Mouse (Mus musculus) intestine, embryonic 14.5 days (tissue): ENCODE data around the gene Drd1. TPM values are rescaled to one million over a fixed set of nuclear protein-coding genes. Genes with fewer than 3 reads are reported as not detected.

Experiments used
- ATAC-seq: fragments of 200-750 bp; cut with Nextera tagmentation; replicated peaks from 2 replicates; pipeline ENCODE4 v1.8.0; 2017; ENCODE audit warnings: low read depth, moderate number of reproducible peaks, moderate TSS enrichment, moderate library complexity; ENCODE audit not compliant: low FRiP score, low TSS enrichment
- DNase-seq: peaks from one replicate; pipeline ENCODE4 v3.0.0-alpha.2; 2018; ENCODE audit warnings: low spot score
- H3K27ac ChIP-seq: fragments of 300-500 bp; sonication (generic); 2 replicates; pipeline ENCODE4 v1.5.1; 2014; ENCODE audit warnings: low read depth, mild to moderate bottlenecking, control low read depth
- H3K27me3 ChIP-seq: fragments of 300-500 bp; sonication (generic); replicated peaks from 2 replicates; pipeline ENCODE4 v1.6.1; 2014; ENCODE audit warnings: low read length, control low read depth; ENCODE audit not compliant: control insufficient read depth, insufficient read depth
- H3K36me3 ChIP-seq: fragments of 300-500 bp; sonication (generic); 2 replicates; pipeline ENCODE4 v1.6.1; 2014; ENCODE audit warnings: low read length, control low read depth; ENCODE audit not compliant: control insufficient read depth, insufficient read depth
- H3K4me1 ChIP-seq: fragments of 300-500 bp; sonication (generic); replicated peaks from 2 replicates; pipeline ENCODE4 v1.6.1; 2014; ENCODE audit warnings: low read length, control low read depth, mixed read lengths; ENCODE audit not compliant: control insufficient read depth, insufficient read depth
- H3K4me2 ChIP-seq: fragments of 300-500 bp; sonication (generic); 2 replicates; pipeline ENCODE4 v1.6.1; 2014; ENCODE audit warnings: low read length
- H3K4me3 ChIP-seq: fragments of 300-500 bp; sonication (generic); 2 replicates; pipeline ENCODE4 v1.5.1; 2014; ENCODE audit warnings: low read depth, low read length, control low read depth, mixed read lengths
- H3K9ac ChIP-seq: fragments of 300-500 bp; sonication (generic); 2 replicates; pipeline ENCODE4 v1.6.1; 2014; ENCODE audit warnings: mild to moderate bottlenecking, low read length
- H3K9me3 ChIP-seq: fragments of 300-500 bp; sonication (generic); 2 replicates; pipeline ENCODE4 v1.6.1; 2016; ENCODE audit warnings: low read length, control low read depth; ENCODE audit not compliant: control insufficient read depth
- WGBS: fragments of 180-500 bp; shearing (Covaris S2); extraction: QIAGEN DNeasy Blood & Tissue Kit; methylation state at CpG from one replicate; pipeline ENCODE4 v1.1.7; 2014; 5-methylcytosine and 5-hydroxymethylcytosine counted together
- polyA plus RNA-seq: library from polyadenylated mRNA; unstranded; fragments of >200 nt; fragmentation: Nextera tagmentation; extraction: Ambion mirVana; gene quantifications from 2 replicates; pipeline ENCODE4 v1.2.1, GENCODE M21; 2014

The Drd1 gene
- 0.05 and 0.55 TPM in 2 replicates for polyA plus RNA-seq

DNA sequence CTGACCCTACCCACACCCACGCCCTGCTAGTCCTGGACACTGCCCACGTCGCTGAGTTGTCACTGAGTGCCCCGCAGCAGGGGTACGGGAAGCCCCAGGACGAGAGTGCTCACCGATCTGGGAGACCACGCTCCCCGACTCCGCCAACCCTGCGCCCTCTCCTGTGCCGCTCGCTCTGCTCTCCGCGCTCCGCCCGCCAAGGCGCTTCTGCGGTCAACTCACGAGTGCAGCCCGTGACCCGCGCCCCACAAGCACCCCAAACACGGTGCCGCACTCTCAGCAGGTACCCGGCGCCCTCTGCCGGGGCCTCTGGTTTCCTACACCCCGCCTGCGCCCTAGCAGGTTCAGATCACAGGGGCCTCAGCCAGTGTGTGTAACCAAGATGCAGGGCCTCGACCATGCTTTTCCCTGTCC, at the start of gene Drd1:
Gene Drd1, minus strand, starts transcription at position 258 of the 414 bp plus-strand sequence.
- Histone ChIP-seq H3K4me1 (0 out of 2 replicates have a peak, but pooled peaks cover 2% of the 10 kb centered on the region), H3K9ac (0 out of 2 replicates have a peak within 1 kb of the TSS, but pooled peaks have one; percentile 16), H3K9me3 (no peaks in the 10 kb centered on the region), H3K4me2 (peak within 1 kb of the TSS; percentile 90), H3K4me3 (peak within 1 kb of the TSS; percentile 40), H3K27me3 (peaks cover 39% of the 10 kb centered on the region), H3K27ac (no peak within 1 kb of the TSS), H3K36me3 (no peaks in the 10 kb centered on the region)
- under 1% methylated on average over 31 of the region's 31 CpGs for WGBS
- DNase-seq (peak; percentile 87), ATAC-seq (peak; percentile 71)

DNA sequence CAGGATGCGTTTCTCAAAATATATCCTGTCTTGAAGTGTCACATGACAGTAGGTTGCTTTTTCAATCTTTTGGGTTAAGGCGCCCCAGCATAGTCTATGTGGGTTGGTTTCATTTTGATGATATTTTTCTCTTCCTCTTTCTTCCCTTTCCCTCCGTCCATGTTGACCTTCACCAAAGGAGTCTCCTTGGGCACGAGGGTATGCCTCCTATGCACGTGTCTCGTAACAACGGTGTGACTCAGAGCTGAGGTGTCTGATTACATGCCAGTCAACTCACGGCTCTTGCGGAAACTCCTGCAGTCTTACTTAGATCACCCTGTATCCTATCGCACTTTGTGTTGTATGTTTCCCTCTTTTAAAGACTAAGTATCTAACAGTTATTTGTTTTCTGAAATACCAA, 48.4 kb upstream of the Drd1 start:
- Histone ChIP-seq H3K36me3 (peaks cover 44% of the 10 kb centered on the region), H3K9ac (no peak overlapping the region), H3K27me3 (no peaks in the 10 kb centered on the region), H3K27ac (no peak overlapping the region), H3K4me2 (no peak overlapping the region), H3K4me1 (no peaks in the 10 kb centered on the region), H3K9me3 (no peaks in the 10 kb centered on the region), H3K4me3 (no peak overlapping the region)
- 83% methylated on average over 10 of the region's 10 CpGs for WGBS
- ATAC-seq, result no peak
- no peak for DNase-seq

DNA sequence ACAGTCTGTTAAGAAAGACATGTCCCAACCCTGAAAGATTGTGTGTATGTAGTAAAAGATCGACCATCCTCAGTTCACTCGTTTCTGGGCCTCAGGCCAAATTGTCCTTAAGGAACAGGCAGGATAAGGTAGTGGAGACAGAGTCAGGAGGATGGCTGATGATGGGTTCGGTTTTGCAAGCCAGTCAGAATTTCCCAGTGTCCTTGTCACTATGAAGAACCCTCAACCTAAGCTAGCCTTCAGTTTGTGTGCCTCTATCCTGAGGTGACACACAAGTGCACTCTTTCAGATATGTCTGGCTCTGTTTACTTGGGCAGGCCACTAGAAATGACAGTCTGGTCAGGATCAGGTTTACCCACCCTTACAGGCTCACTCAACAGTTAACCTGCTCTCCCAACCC, 47.8 kb upstream of the Drd1 start:
- ATAC-seq (no peak), DNase-seq (no peak)
- WGBS, result 74% methylated on average over 3 of the region's 3 CpGs
- no peaks in the 10 kb centered on the region for H3K4me1 ChIP-seq
- H3K4me3 ChIP-seq, result no peak overlapping the region
- no peaks in the 10 kb centered on the region for H3K27me3 ChIP-seq
- no peak overlapping the region for H3K4me2 ChIP-seq
- H3K27ac ChIP-seq, result no peak overlapping the region
- H3K9me3 ChIP-seq, result no peaks in the 10 kb centered on the region
- H3K36me3 ChIP-seq, result peaks cover 45% of the 10 kb centered on the region
- H3K9ac ChIP-seq, result no peak overlapping the region

DNA sequence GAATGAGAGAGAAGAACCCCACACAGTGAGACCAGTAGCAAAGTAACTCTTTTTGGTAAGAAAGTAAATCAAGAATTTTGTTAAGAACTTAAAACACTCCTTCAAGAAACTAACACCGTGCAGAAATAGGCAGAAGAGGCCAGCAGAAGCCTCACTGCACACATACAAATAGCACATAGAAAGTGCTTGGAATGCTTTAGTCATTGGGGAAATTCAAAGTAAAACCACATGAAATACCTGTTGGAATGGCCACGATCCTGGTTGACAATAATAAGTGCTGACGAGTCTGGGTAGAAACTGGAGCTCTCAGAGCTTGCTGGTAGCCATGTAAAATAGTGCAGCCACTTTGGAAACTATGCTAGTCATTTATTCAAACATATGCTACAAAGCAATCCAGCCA, 46.6 kb upstream of the Drd1 start:
- no peak overlapping the region for H3K27ac ChIP-seq
- no peaks in the 10 kb centered on the region for H3K9me3 ChIP-seq
- DNase-seq (no peak), ATAC-seq (no peak)
- H3K9ac ChIP-seq, result no peak overlapping the region
- H3K36me3 ChIP-seq, result peaks cover 48% of the 10 kb centered on the region
- no peak overlapping the region for H3K4me2 ChIP-seq
- 98% methylated on average over 3 of the region's 3 CpGs for WGBS
- no peaks in the 10 kb centered on the region for H3K4me1 ChIP-seq
- H3K4me3 ChIP-seq, result no peak overlapping the region
- H3K27me3 ChIP-seq, result no peaks in the 10 kb centered on the region

DNA sequence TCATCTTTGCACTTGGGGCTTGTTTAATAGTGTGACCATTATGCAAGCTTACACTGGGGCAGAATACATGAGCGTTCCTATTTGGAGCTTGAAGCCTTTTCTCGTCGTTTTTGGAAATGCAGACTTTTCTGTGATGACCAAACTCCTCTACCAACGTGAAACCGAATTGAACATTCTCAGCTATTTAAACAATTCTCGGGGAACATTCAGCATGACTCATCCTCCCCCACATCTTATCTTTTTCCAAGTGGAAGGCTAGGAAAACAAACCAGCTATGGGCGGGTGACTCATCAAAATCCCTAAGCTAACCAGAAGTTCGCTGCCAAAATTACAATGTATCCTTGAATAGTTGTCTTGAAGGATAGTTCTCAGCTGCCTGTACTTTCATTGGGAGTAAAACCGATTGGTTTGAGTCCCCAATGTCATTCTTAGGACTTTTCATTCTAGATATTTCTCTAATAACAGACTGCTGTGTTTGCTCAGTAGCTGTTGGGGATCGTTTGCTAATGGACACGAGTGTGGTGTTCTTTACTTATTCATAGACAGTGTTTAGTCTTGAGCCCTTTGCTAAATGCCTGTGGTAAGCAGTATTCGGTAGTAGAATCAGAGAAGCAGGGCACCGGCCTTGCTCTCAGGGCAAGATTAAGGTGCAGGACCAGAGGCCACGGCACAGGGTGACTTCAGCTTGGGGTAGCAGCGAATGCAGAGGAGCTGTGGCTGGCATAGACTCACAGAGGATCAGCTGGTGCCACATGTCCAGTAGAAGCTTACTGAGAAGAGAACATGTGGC, 45.7 kb upstream of the Drd1 start:
- Histone ChIP-seq H3K4me3 (no peak overlapping the region), H3K27ac (no peak overlapping the region), H3K4me1 (no peaks in the 10 kb centered on the region), H3K36me3 (peaks cover 48% of the 10 kb centered on the region), H3K27me3 (no peaks in the 10 kb centered on the region), H3K9ac (no peak overlapping the region), H3K9me3 (no peaks in the 10 kb centered on the region), H3K4me2 (no peak overlapping the region)
- ATAC-seq (no peak), DNase-seq (no peak)
- WGBS, result 76% methylated on average over 15 of the region's 15 CpGs

DNA sequence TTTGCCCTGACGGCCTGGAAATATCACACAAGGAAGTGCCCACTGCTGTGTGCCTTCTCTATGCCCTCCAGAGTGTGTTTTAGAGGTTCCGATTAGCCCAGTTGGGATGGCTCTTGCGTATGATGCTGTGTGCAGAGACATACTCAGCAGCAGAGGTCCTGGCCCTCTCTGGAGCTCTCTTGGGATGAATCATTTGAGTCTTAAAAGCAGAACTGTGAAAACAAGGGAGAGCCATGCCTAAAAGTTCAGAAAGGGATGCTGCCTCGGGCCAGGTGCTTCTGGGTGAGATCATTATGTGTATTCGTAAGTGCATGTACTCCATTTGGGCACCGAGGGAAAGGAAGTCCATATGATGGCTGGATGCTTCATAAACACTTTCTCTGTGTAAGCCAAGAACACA, 42.3 kb upstream of the Drd1 start:
- peaks cover 61% of the 10 kb centered on the region for H3K36me3 ChIP-seq
- WGBS, result 92% methylated on average over 6 of the region's 6 CpGs

DNA sequence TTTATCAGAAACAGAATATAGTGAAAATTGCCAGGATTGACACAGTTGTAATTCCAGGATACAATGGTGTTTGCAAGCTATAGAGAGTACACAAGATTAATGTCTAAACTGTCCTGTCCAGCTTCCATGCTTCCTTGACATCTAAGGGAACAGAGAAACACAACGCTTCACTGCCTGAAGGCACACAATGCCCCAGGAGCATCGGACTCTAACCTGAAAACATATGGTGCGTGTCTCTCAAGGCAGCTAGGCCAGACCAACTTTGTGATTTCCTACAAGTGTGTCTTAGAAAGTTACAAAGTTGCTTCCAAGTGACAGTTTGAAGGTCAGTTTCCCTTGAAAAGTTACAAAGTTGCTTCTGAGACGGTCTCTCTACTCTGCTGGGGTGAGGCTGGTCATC, 41.7 kb upstream of the Drd1 start:
- Histone ChIP-seq H3K9ac (no peak overlapping the region), H3K4me2 (no peak overlapping the region), H3K9me3 (no peaks in the 10 kb centered on the region), H3K27ac (no peak overlapping the region), H3K4me1 (no peaks in the 10 kb centered on the region), H3K27me3 (no peaks in the 10 kb centered on the region), H3K4me3 (no peak overlapping the region), H3K36me3 (peaks cover 67% of the 10 kb centered on the region)
- DNase-seq (no peak), ATAC-seq (no peak)
- WGBS, result 95% methylated on average over 4 of the region's 4 CpGs

More for the DNA sequence above, 42.3 kb upstream of the Drd1 start:
- H3K27ac ChIP-seq, result no peak overlapping the region
- no peak for ATAC-seq
- DNase-seq, result no peak
- no peak overlapping the region for H3K4me3 ChIP-seq
- no peaks in the 10 kb centered on the region for H3K4me1 ChIP-seq
- H3K27me3 ChIP-seq, result no peaks in the 10 kb centered on the region
- no peaks in the 10 kb centered on the region for H3K9me3 ChIP-seq
- H3K4me2 ChIP-seq, result no peak overlapping the region
- H3K9ac ChIP-seq, result no peak overlapping the region

DNA sequence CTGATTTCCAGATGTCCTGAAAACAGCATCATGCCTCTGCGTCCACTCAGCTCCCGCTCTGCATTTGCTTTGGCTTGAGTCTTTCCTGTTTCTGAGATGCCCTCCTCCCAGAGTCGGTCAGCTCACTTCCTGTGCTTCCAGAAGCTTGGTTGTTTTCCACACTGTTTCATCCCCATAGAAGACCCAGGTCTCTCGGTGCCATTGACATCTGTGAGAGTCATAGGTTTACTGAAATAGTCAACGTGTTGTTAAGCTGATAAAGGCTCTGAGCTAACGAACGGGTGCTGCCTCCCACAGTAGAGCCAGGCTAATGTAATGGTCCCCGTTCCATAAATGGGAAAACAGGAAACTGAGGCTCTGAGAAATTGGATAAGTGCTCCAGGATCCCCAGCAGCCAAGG, 40.2 kb upstream of the Drd1 start:
- Histone ChIP-seq H3K27me3 (no peaks in the 10 kb centered on the region), H3K36me3 (peaks cover 76% of the 10 kb centered on the region), H3K9me3 (no peaks in the 10 kb centered on the region), H3K4me2 (no peak overlapping the region), H3K4me1 (no peaks in the 10 kb centered on the region), H3K27ac (no peak overlapping the region), H3K4me3 (no peak overlapping the region), H3K9ac (no peak overlapping the region)
- DNase-seq, result no peak
- WGBS, result 86% methylated on average over 8 of the region's 8 CpGs
- ATAC-seq, result no peak

DNA sequence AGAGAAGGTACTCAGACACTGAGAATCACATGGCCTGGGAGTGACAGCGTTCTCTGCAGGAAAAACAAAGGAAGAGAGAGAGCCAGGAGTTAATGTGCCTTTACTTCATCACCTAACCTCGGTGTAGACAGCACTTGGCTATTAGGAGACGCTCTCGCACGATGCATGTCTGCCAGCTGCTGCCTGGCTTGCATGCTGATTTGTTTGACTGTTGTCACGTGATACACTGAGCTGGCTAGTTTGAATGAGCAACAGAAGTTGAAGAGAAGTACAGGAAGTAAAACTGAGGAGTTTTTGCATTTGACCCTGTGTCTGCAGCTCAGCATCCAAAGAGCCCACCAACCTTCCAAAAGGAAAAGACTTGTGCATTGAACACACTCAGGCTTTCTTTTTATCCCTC, 39.5 kb upstream of the Drd1 start:
- DNase-seq, result no peak
- H3K27me3 ChIP-seq, result no peaks in the 10 kb centered on the region
- H3K36me3 ChIP-seq, result peaks cover 78% of the 10 kb centered on the region
- no peaks in the 10 kb centered on the region for H3K4me1 ChIP-seq
- H3K4me3 ChIP-seq, result no peak overlapping the region
- H3K9me3 ChIP-seq, result no peaks in the 10 kb centered on the region
- H3K27ac ChIP-seq, result no peak overlapping the region
- no peak overlapping the region for H3K9ac ChIP-seq
- WGBS, result 71% methylated on average over 6 of the region's 6 CpGs
- ATAC-seq, result no peak
- H3K4me2 ChIP-seq, result no peak overlapping the region
